Mouse (Mus musculus): Measurements from ENCODE around the gene Myo1c.

Myo1c gene

GRCm38 (mm10) chr11:75649155-75649561 is 1.1 kb upstream of the Myo1c start:
- no peak for DNase-seq (ENCODE audit: low spot score in 2 of 2)

- DNase-seq (ENCODE audit: low spot score in 2 of 2): no peak
Observed at GRCm38 (mm10) chr11:75650958-75651425, 688 bp downstream of the Myo1c start.

GRCm38 (mm10) chr11:75651426-75652221 is 1.3 kb downstream of the Myo1c start:
- peak; percentile 54 to 63 for DNase-seq (ENCODE audit: low spot score in 2 of 2)

- no peak for DNase-seq (ENCODE audit: low spot score in 2 of 2)
Observed at GRCm38 (mm10) chr11:75652222-75652941, 2.1 kb downstream of the Myo1c start.

- no peak for DNase-seq (ENCODE audit: low spot score in 2 of 2)
Observed at GRCm38 (mm10) chr11:75652942-75653684, 2.8 kb downstream of the Myo1c start.

GRCm38 (mm10) chr11:75653781-75654470 is 3.6 kb downstream of the Myo1c start:
- no peak for DNase-seq (ENCODE audit: low spot score in 2 of 2)

GRCm38 (mm10) chr11:75654471-75655390 is 4.4 kb downstream of the Myo1c start:
- DNase-seq (ENCODE audit: low spot score in 2 of 2): no peak

GRCm38 (mm10) chr11:75655621-75656545 is 5.6 kb downstream of the Myo1c start:
- DNase-seq (ENCODE audit: low spot score in 2 of 2): peak in 1 of 2 experiments; percentile 57

GRCm38 (mm10) chr11:75656621-75657590 is 6.6 kb downstream of the Myo1c start:
- DNase-seq (ENCODE audit: low spot score in 2 of 2): no peak

- DNase-seq (ENCODE audit: low spot score in 2 of 2): no peak
Observed at GRCm38 (mm10) chr11:75657841-75658240, 7.5 kb downstream of the Myo1c start.

- no peak for DNase-seq (ENCODE audit: low spot score in 2 of 2)
Observed at GRCm38 (mm10) chr11:75658311-75658710, 8.0 kb downstream of the Myo1c start.

- DNase-seq (ENCODE audit: low spot score in 2 of 2): no peak
Observed at GRCm38 (mm10) chr11:75658996-75659750, 8.9 kb downstream of the Myo1c start.

- DNase-seq (ENCODE audit: low spot score in 2 of 2): no peak
Observed at GRCm38 (mm10) chr11:75660081-75660590, 9.8 kb downstream of the Myo1c start.

GRCm38 (mm10) chr11:75660941-75661800 is 10.9 kb downstream of the Myo1c start:
- DNase-seq (ENCODE audit: low spot score in 2 of 2): no peak

GRCm38 (mm10) chr11:75662131-75662530 is 11.8 kb downstream of the Myo1c start:
- DNase-seq (ENCODE audit: low spot score in 2 of 2): no peak

- no peak for DNase-seq (ENCODE audit: low spot score in 2 of 2)
Observed at GRCm38 (mm10) chr11:75666296-75666695, 16.0 kb downstream of the Myo1c start.
